Mouse (Mus musculus): ENCODE measurements at regions not wholly inside any gene's neighbourhood (a gene's known extent, or its start where the extent isn't known, plus 50 kb on each side); places are given as distances from the start of the nearest gene placed in this dataset.

- TF ChIP-seq CTCF (IDR thresholded peaks at IDR 0.05; ENCODE audit: low read depth): no peak
- Histone ChIP-seq H3K4me3 (ENCODE audit: low read depth, low read length) (no peak overlapping the region), H3K27ac (ENCODE audit: low read depth, low read length) (no peak overlapping the region), H3K9ac (no peak overlapping the region), H3K9me3 (ENCODE audit: low read length) (no peaks in the 10 kb centered on the region), H3K27me3 (ENCODE audit: insufficient read depth, low read length) (no peaks in the 10 kb centered on the region), H3K4me2 (ENCODE audit: low read depth) (no peak overlapping the region), H3K36me3 (ENCODE audit: insufficient read depth) (no peaks in the 10 kb centered on the region), H3K4me1 (ENCODE audit: insufficient read depth) (peaks cover 3% of the 10 kb centered on the region)
- DNase-seq (no peak), ATAC-seq (no peak)
- 92% methylated on average over 1 of the region's 1 CpGs for WGBS
These were observed 64.7 kb upstream of the Arl15 start for GRCm38 (mm10) chr13:113729574-113729973.

GRCm38 (mm10) chr13:113728111-113728510 is 64.6 kb upstream of the Hspb3 start:
- no peaks in the 10 kb centered on the region for H3K36me3 ChIP-seq (ENCODE audit: insufficient read depth)
- no peak for DNase-seq
- no peaks in the 10 kb centered on the region for H3K9me3 ChIP-seq (ENCODE audit: low read length)
- H3K9ac ChIP-seq: no peak overlapping the region
- H3K4me3 ChIP-seq (ENCODE audit: low read depth, low read length): no peak overlapping the region
- no peak for ATAC-seq
- H3K4me2 ChIP-seq (ENCODE audit: low read depth): no peak overlapping the region
- no peaks in the 10 kb centered on the region; the same call in 1 of the 2 replicates for H3K4me1 ChIP-seq (ENCODE audit: insufficient read depth)
- H3K27ac ChIP-seq (ENCODE audit: low read depth, low read length): no peak overlapping the region
- H3K27me3 ChIP-seq (ENCODE audit: insufficient read depth, low read length): no peaks in the 10 kb centered on the region
- TF ChIP-seq CTCF (IDR thresholded peaks at IDR 0.05; ENCODE audit: low read depth): no peak
- 39% methylated on average over 5 of the region's 5 CpGs for WGBS

- no peak for TF ChIP-seq CTCF (IDR thresholded peaks at IDR 0.05; ENCODE audit: low read depth)
- no peaks in the 10 kb centered on the region for H3K36me3 ChIP-seq (ENCODE audit: insufficient read depth)
- DNase-seq: no peak
These were observed 61.7 kb upstream of the Hspb3 start for GRCm38 (mm10) chr13:113724881-113725837.

GRCm38 (mm10) chr13:113715231-113715630 is 51.8 kb upstream of the Hspb3 start:
- H3K4me2 ChIP-seq (ENCODE audit: low read depth): no peak overlapping the region
- 91% methylated on average over 4 of the region's 4 CpGs for WGBS
- no peak for DNase-seq
- no peaks in the 10 kb centered on the region for H3K9me3 ChIP-seq (ENCODE audit: low read length)
- no peak overlapping the region for H3K4me3 ChIP-seq (ENCODE audit: low read depth, low read length)
- no peaks in the 10 kb centered on the region for H3K27me3 ChIP-seq (ENCODE audit: insufficient read depth, low read length)
- H3K4me1 ChIP-seq (ENCODE audit: insufficient read depth): no peaks in the 10 kb centered on the region
- H3K9ac ChIP-seq: no peak overlapping the region
- H3K27ac ChIP-seq (ENCODE audit: low read depth, low read length): no peak overlapping the region
- no peak for ATAC-seq
- no peak for TF ChIP-seq CTCF (IDR thresholded peaks at IDR 0.05; ENCODE audit: low read depth)
- no peaks in the 10 kb centered on the region for H3K36me3 ChIP-seq (ENCODE audit: insufficient read depth)

More at GRCm38 (mm10) chr13:113724881-113725837, 61.7 kb upstream of the Hspb3 start:
- Histone ChIP-seq H3K27me3 (ENCODE audit: insufficient read depth, low read length) (no peaks in the 10 kb centered on the region), H3K4me2 (ENCODE audit: low read depth) (no peak overlapping the region), H3K4me1 (ENCODE audit: insufficient read depth) (no peaks in the 10 kb centered on the region; the same call in 1 of the 2 replicates), H3K27ac (ENCODE audit: low read depth, low read length) (no peak overlapping the region), H3K9me3 (ENCODE audit: low read length) (no peaks in the 10 kb centered on the region), H3K9ac (no peak overlapping the region), H3K4me3 (ENCODE audit: low read depth, low read length) (no peak overlapping the region)
- ATAC-seq: peak; percentile 84
- 59% methylated on average over 6 of the region's 6 CpGs for WGBS

GRCm38 (mm10) chr13:113713844-113714243 is 50.4 kb upstream of the Hspb3 start:
- no peak for DNase-seq

More at GRCm38 (mm10) chr13:113713844-113714243, 50.4 kb upstream of the Hspb3 start:
- Histone ChIP-seq H3K4me1 (ENCODE audit: insufficient read depth) (no peaks in the 10 kb centered on the region), H3K36me3 (ENCODE audit: insufficient read depth) (no peaks in the 10 kb centered on the region), H3K4me3 (ENCODE audit: low read depth, low read length) (no peak overlapping the region), H3K9me3 (ENCODE audit: low read length) (no peaks in the 10 kb centered on the region), H3K9ac (no peak overlapping the region), H3K27ac (ENCODE audit: low read depth, low read length) (no peak overlapping the region), H3K4me2 (ENCODE audit: low read depth) (no peak overlapping the region), H3K27me3 (ENCODE audit: insufficient read depth, low read length) (no peaks in the 10 kb centered on the region)
- 41% methylated on average over 4 of the region's 4 CpGs for WGBS
- no peak for TF ChIP-seq CTCF (IDR thresholded peaks at IDR 0.05; ENCODE audit: low read depth)
- no peak for ATAC-seq
